In the genomic region with DNA sequence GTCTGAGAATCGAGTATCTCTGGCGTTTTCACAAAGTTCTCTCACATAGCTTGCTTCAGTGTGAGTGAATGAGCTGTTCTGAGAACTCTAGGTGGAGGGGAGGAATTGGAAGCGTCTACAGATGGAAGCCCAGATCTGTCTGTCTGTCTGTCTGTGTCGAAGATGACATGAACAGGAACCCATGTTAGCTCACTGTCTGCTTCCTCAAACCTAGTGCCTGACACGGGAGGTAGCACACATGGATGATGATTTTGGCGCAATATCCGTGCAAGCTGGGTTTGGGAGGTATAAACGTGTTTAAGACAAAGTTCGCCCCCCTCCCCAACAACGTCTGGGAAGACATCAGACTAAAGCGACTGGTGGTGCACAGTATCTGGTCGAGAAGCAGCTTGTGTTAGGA, we compare ENCODE assay signal across 8 mouse cellular contexts. TPM values are rescaled to one million over a fixed set of nuclear protein-coding genes. Genes with fewer than 3 reads are reported as not detected.
DNase-seq lines count a peak whose midpoint lies in the region; TF ChIP-seq lines count a peak whose summit lies in the region.

No protein-coding gene starts in this region.

- WGBS in heart, adult 2 months = 46% methylated on average over 12 of the region's 12 CpGs
- 41% methylated on average over 12 of the region's 12 CpGs for WGBS in hindbrain, embryonic 10.5 days
- 41% methylated on average over 12 of the region's 12 CpGs for WGBS in midbrain, embryonic 10.5 days

- H3K36me3 ChIP-seq in heart, adult 2 months (ENCODE audit: control insufficient read depth, insufficient read depth, low read length) = no peaks in the 10 kb centered on the region
- H3K36me3 ChIP-seq in CH12.LX (replicated peaks in 1 of 2; ENCODE audit: control insufficient read depth in 1 of 2, insufficient read depth in 1 of 2, low read length in 1 of 2) = no peaks in the 10 kb centered on the region
- no peaks in the 10 kb centered on the region for H3K36me3 ChIP-seq in hindbrain, embryonic 10.5 days
- H3K36me3 ChIP-seq in midbrain, embryonic 10.5 days = no peaks in the 10 kb centered on the region

- H3K9ac ChIP-seq in heart, adult 2 months (ENCODE audit: low read depth, low read length) = peak overlapping the region; percentile 72; the same call in 1 of the 2 replicates
- H3K9ac ChIP-seq in CH12.LX (ENCODE audit: insufficient read depth, low read depth) = no peak overlapping the region; the same call in 1 of the 2 replicates

- intact Hi-C loops in heart, adult 2 months (cut with DNase I) = loop anchor here (5.0 kb wide), 1 partner anchor 39 kb away; no protein-coding TSS in a partner anchor
- intact Hi-C loops in heart, postnatal 14 days (cut with DNase I) = loop anchor here (2.0 kb wide), 1 partner anchor 35 kb away; no protein-coding TSS in a partner anchor

- peak overlapping the region; percentile 70 for H3K4me3 ChIP-seq in heart, adult 2 months
- H3K4me3 ChIP-seq in CH12.LX (replicated peaks in 1 of 3; ENCODE audit: low read depth in 2 of 3, low read length in 2 of 3, poor library complexity in 1 of 3) = peak overlapping the region in 2 of 3 experiments; percentile 69 to 72
- H3K4me3 ChIP-seq in hindbrain, embryonic 10.5 days = peak overlapping the region; percentile 69
- H3K4me3 ChIP-seq in midbrain, embryonic 10.5 days = peak overlapping the region; percentile 63

- H3K27me3 ChIP-seq in heart, adult 2 months (ENCODE audit: control insufficient read depth, insufficient read depth, low read length) = no peaks in the 10 kb centered on the region
- H3K27me3 ChIP-seq in CH12.LX (replicated peaks) = peaks cover 20% of the 10 kb centered on the region
- H3K27me3 ChIP-seq in hindbrain, embryonic 10.5 days (ENCODE audit: insufficient read depth, poor library complexity, severe bottlenecking) = peaks cover 51% of the 10 kb centered on the region
- peaks cover 53% of the 10 kb centered on the region for H3K27me3 ChIP-seq in midbrain, embryonic 10.5 days (ENCODE audit: low read depth, poor library complexity, severe bottlenecking)

- H3K27ac ChIP-seq in heart, adult 2 months = peak overlapping the region; percentile 87; the same call in 1 of the 2 replicates
- H3K27ac ChIP-seq in CH12.LX (ENCODE audit: insufficient read depth, low read depth) = no peak overlapping the region
- H3K27ac ChIP-seq in hindbrain, embryonic 10.5 days = no peak overlapping the region; the same call in 1 of the 2 replicates
- peak overlapping the region; percentile 92; the same call in 1 of the 2 replicates for H3K27ac ChIP-seq in midbrain, embryonic 10.5 days (replicated peaks)

- H3K79me2 ChIP-seq in heart, adult 2 months (replicated peaks; ENCODE audit: control insufficient read depth, insufficient read depth, low read length) = no peaks in the 10 kb centered on the region
- no peaks in the 10 kb centered on the region for H3K79me2 ChIP-seq in CH12.LX (replicated peaks; ENCODE audit: control insufficient read depth, extremely low read depth, insufficient read depth, poor library complexity, severe bottlenecking)

- no peak for TF ChIP-seq RAD21 in CH12.LX (IDR thresholded peaks at IDR 0.05; ENCODE audit: low read depth, low read length)

- TF ChIP-seq EP300 in heart, adult 2 months (IDR thresholded peaks at IDR 0.05; ENCODE audit: insufficient read depth, low read depth, low read length) = no peak
- TF ChIP-seq EP300 in CH12.LX (IDR thresholded peaks at IDR 0.05; ENCODE audit: low read length) = no peak

- in situ Hi-C loops in CH12.LX (cut with MboI; ENCODE audit: low pct_ligation_motif_present, low pct_unique_long_range_greater_than_20kb, low sequenced_read_pairs) = no loop called here

- TF ChIP-seq CTCF in heart, adult 2 months (IDR thresholded peaks at IDR 0.05) = no peak
- TF ChIP-seq CTCF in CH12.LX (conservative IDR thresholded peaks at IDR 0.05 in 1 of 2, IDR thresholded peaks at IDR 0.05 in 1 of 2; ENCODE audit: low read depth in 2 of 2, low read length in 2 of 2) = no peak

- peaks cover 7% of the 10 kb centered on the region for H3K4me1 ChIP-seq in heart, adult 2 months (ENCODE audit: control insufficient read depth, insufficient read depth, low read length)
- H3K4me1 ChIP-seq in CH12.LX (ENCODE audit: control insufficient read depth in 1 of 2, insufficient read depth in 2 of 2) = peaks cover 5 to 35% of the 10 kb centered on the region in 2 experiments; a peak in 3 of 4 replicates
- H3K4me1 ChIP-seq in hindbrain, embryonic 10.5 days (replicated peaks) = peaks cover 20% of the 10 kb centered on the region
- peaks cover 23% of the 10 kb centered on the region for H3K4me1 ChIP-seq in midbrain, embryonic 10.5 days

- H3K9me3 ChIP-seq in CH12.LX (replicated peaks; ENCODE audit: low read length) = no peaks in the 10 kb centered on the region
- no peaks in the 10 kb centered on the region for H3K9me3 ChIP-seq in hindbrain, embryonic 10.5 days
- no peaks in the 10 kb centered on the region for H3K9me3 ChIP-seq in midbrain, embryonic 10.5 days (replicated peaks)

- dilution Hi-C loops in CH12.LX (cut with MboI; ENCODE audit: extremely low pct_ligation_motif_present, extremely low pct_unique_long_range_greater_than_20kb, low sequenced_read_pairs) = no loop called here

- no peak for DNase-seq in heart, adult 2 months
- no peak for DNase-seq in heart, postnatal 14 days
- no peak for DNase-seq in CH12.LX (ENCODE audit: extremely low read depth)
- DNase-seq in hindbrain, embryonic 10.5 days (ENCODE audit: low spot score) = no peak
- DNase-seq in midbrain, embryonic 10.5 days (ENCODE audit: low spot score) = no peak
- DNase-seq in Muller cell, postnatal 12 days (ENCODE audit: inconsistent ontology term) = no peak
- DNase-seq in retina, embryonic 14.5 days (ENCODE audit: low spot score) = no peak
- no peak for DNase-seq in urinary bladder, postnatal 25 days (ENCODE audit: low spot score)

- TF ChIP-seq POLR2A in heart, adult 2 months (IDR thresholded peaks at IDR 0.05; ENCODE audit: insufficient read depth, low read depth, low read length) = no peak
- no peak for TF ChIP-seq POLR2A in CH12.LX (IDR thresholded peaks at IDR 0.05; ENCODE audit: low read depth, low read length)

- H3K4me2 ChIP-seq in CH12.LX (ENCODE audit: insufficient read depth, low read depth, poor library complexity, severe bottlenecking) = peak overlapping the region; percentile 84

TF ChIP-seq in CH12.LX, 34 proteins besides CTCF, POLR2A, EP300 and RAD21:
- TF ChIP-seq MYC (IDR thresholded peaks at IDR 0.05; ENCODE audit: low read depth, low read length) = no peak
- TF ChIP-seq ETS1 (conservative IDR thresholded peaks at IDR 0.05; ENCODE audit: low read depth, low read length) = no peak
- TF ChIP-seq CHD1 (IDR thresholded peaks at IDR 0.05; ENCODE audit: low read depth, low read length) = no peak; the same call in 1 of the 2 replicates
- 0 out of 2 replicates have a peak, but pooled peaks have one; percentile 24 for TF ChIP-seq RCOR1 (conservative IDR thresholded peaks at IDR 0.05; ENCODE audit: low read depth, low read length)
- no peak for TF ChIP-seq ELF1 (IDR thresholded peaks at IDR 0.05; ENCODE audit: low read depth, low read length)
- no peak for TF ChIP-seq PAX5 (IDR thresholded peaks at IDR 0.05; ENCODE audit: low read length)
- TF ChIP-seq ZNF384 (IDR thresholded peaks at IDR 0.05; ENCODE audit: low read depth, low read length) = no peak
TF ChIP-seq in CH12.LX: peak in this region for 1.

RNA-seq across cellular contexts. Expression of a gene that starts 0.7 kb away (rescaled TPM):
- total RNA-seq in heart, adult 2 months (2021) = 10 to 100 TPM; 11.7 to 12.5 TPM
- polyA plus RNA-seq in heart, adult 2 months (2012; rRNA removed) = 9.2 and 12.6 TPM in 2 replicates
- total RNA-seq in heart, postnatal 14 days (2021) = 10 to 100 TPM; 16.3 to 17.6 TPM
- total RNA-seq in CH12.LX (2012; rRNA removed) (6.3 and 6.7 TPM in 2 replicates), CH12.LX (2014; rRNA removed) (8.8 and 11.8 TPM in 2 replicates)
- 5.8 and 6.8 TPM in 2 replicates for polyA plus RNA-seq in CH12.LX (2012; ENCODE audit: insufficient read length, low read depth)
- 15.4 and 15.7 TPM in 2 replicates for polyA plus RNA-seq in hindbrain, embryonic 10.5 days (2016; fragmentation: Nextera tagmentation; extraction: Ambion mirVana)
- 14.7 and 17.1 TPM in 2 replicates for polyA plus RNA-seq in midbrain, embryonic 10.5 days (2016; fragmentation: Nextera tagmentation; extraction: Ambion mirVana)

RNA-seq across cellular contexts. Expression of a gene that starts 6.4 kb away (rescaled TPM):
- 100 to 1,000 TPM; 307 to 420 TPM for total RNA-seq in heart, adult 2 months (2021)
- polyA plus RNA-seq in heart, adult 2 months (2012; rRNA removed) = 135 and 161 TPM in 2 replicates
- total RNA-seq in heart, postnatal 14 days (2021) = 100 to 1,000 TPM; 219 to 250 TPM
- total RNA-seq in CH12.LX (2012; rRNA removed) (0.88 and 1.5 TPM in 2 replicates), CH12.LX (2014; rRNA removed) (0.04 TPM in 1 of 2 replicates, not detected in the other)
- 0.15 and 0.17 TPM in 2 replicates for polyA plus RNA-seq in CH12.LX (2012; ENCODE audit: insufficient read length, low read depth)
- polyA plus RNA-seq in hindbrain, embryonic 10.5 days (2016; fragmentation: Nextera tagmentation; extraction: Ambion mirVana) = 0.05 and 0.08 TPM in 2 replicates
- polyA plus RNA-seq in midbrain, embryonic 10.5 days (2016; fragmentation: Nextera tagmentation; extraction: Ambion mirVana) = 0.06 and 0.24 TPM in 2 replicates

Comparison
In these comparisons a context has a peak if more than half of its experiments do, and no peak if none do; other contexts are left out.
1. H3K27ac ChIP-seq: peak in heart, adult 2 months (single experiment) and midbrain, embryonic 10.5 days (single experiment); none in CH12.LX (single experiment) and hindbrain, embryonic 10.5 days (single experiment).
2. RNA of a gene that starts 6.4 kb away (polyA plus RNA-seq): 135 to 161 TPM in heart, adult 2 months; 0.15 to 0.17 TPM in CH12.LX, 0.05 to 0.08 TPM in hindbrain, embryonic 10.5 days and 0.06 to 0.24 TPM in midbrain, embryonic 10.5 days; every median in the first group is over 100 times any median in the second.
3. Peak in every context shown above with its lines, with median percentiles within 50 percentile points of each other: H3K4me3 ChIP-seq.